Mouse (Mus musculus) ES-E14 (cell line): ENCODE measurements around the gene Hibadh.

Experiments
- CHD2 ChIP-seq: IDR thresholded peaks from 2 replicates; pipeline ENCODE4 v1.6.1; 2014; ENCODE audit warnings: mild to moderate bottlenecking, low read depth, low read length, inconsistent platforms
- HCFC1 ChIP-seq: IDR thresholded peaks from 2 replicates; pipeline ENCODE4 v1.6.1; 2012; ENCODE audit warnings: low read length, inconsistent platforms, borderline replicate concordance; ENCODE audit not compliant: insufficient read depth
- ZC3H11A ChIP-seq: IDR thresholded peaks from 2 replicates; pipeline ENCODE4 v1.6.1; 2012; ENCODE audit warnings: low read depth, mild to moderate bottlenecking, inconsistent platforms, low read length, borderline replicate concordance
- ZNF384 ChIP-seq: IDR thresholded peaks from 2 replicates; pipeline ENCODE4 v1.6.1; 2012; ENCODE audit warnings: low read depth, low read length, inconsistent platforms

GRCm38 (mm10) chr6:52559041-52559440 lies 81.1 kb downstream of the Hibadh start:
- TF ChIP-seq ZC3H11A: no peak
- no peak for TF ChIP-seq CHD2
- TF ChIP-seq ZNF384: no peak
- no peak for TF ChIP-seq HCFC1
